Mouse (Mus musculus): ENCODE data around the gene Wdfy3. TPM values are rescaled to one million over a fixed set of nuclear protein-coding genes. Genes with fewer than 3 reads are reported as not detected.

Wdfy3 gene
- polyA plus RNA-seq, 1 experiment from 2014 or later: 15.3 TPM

- Histone ChIP-seq H3K27me3 (replicated peaks; ENCODE audit: control insufficient read depth, insufficient read depth, low read length) (no peaks in the 10 kb centered on the region), H3K4me2 (ENCODE audit: low read length) (no peak overlapping the region), H3K4me3 (ENCODE audit: low read depth, low read length) (no peak overlapping the region), H3K4me1 (ENCODE audit: control insufficient read depth, insufficient read depth, low read length) (peaks cover 6% of the 10 kb centered on the region), H3K27ac (ENCODE audit: low read depth, low read length) (no peak overlapping the region), H3K9me3 (replicated peaks; ENCODE audit: control insufficient read depth, low read length) (no peaks in the 10 kb centered on the region), H3K9ac (ENCODE audit: low read length) (no peak overlapping the region), H3K36me3 (ENCODE audit: control insufficient read depth, insufficient read depth, low read length) (no peaks in the 10 kb centered on the region)
- 34% methylated on average over 12 of the region's 12 CpGs for WGBS
- no peak for ATAC-seq
- no peak for DNase-seq (ENCODE audit: low spot score)
These were observed 242.2 kb downstream of the Wdfy3 start for GRCm38 (mm10) chr5:101827477-101827876.

- Histone ChIP-seq H3K36me3 (ENCODE audit: control insufficient read depth, insufficient read depth, low read length) (no peaks in the 10 kb centered on the region), H3K27me3 (replicated peaks; ENCODE audit: control insufficient read depth, insufficient read depth, low read length) (no peaks in the 10 kb centered on the region), H3K27ac (ENCODE audit: low read depth, low read length) (no peak overlapping the region), H3K4me2 (ENCODE audit: low read length) (peak overlapping the region; percentile 28), H3K4me3 (ENCODE audit: low read depth, low read length) (no peak overlapping the region), H3K9ac (ENCODE audit: low read length) (no peak overlapping the region), H3K4me1 (ENCODE audit: control insufficient read depth, insufficient read depth, low read length) (peaks cover 6% of the 10 kb centered on the region), H3K9me3 (replicated peaks; ENCODE audit: control insufficient read depth, low read length) (no peaks in the 10 kb centered on the region)
- peak; percentile 66; the same call in 1 of the 2 replicates for ATAC-seq
- DNase-seq (ENCODE audit: low spot score): peak; percentile 74
- 8% methylated on average over 15 of the region's 15 CpGs for WGBS
These were observed 243.2 kb downstream of the Wdfy3 start for GRCm38 (mm10) chr5:101826531-101826970.

GRCm38 (mm10) chr5:101825111-101825911 is 244.4 kb downstream of the Wdfy3 start:
- no peak overlapping the region for H3K9ac ChIP-seq (ENCODE audit: low read length)
- no peak overlapping the region for H3K27ac ChIP-seq (ENCODE audit: low read depth, low read length)
- H3K4me1 ChIP-seq (ENCODE audit: control insufficient read depth, insufficient read depth, low read length): peaks cover 6% of the 10 kb centered on the region
- 17% methylated on average over 13 of the region's 13 CpGs for WGBS
- no peaks in the 10 kb centered on the region for H3K9me3 ChIP-seq (replicated peaks; ENCODE audit: control insufficient read depth, low read length)
- H3K27me3 ChIP-seq (replicated peaks; ENCODE audit: control insufficient read depth, insufficient read depth, low read length): no peaks in the 10 kb centered on the region
- no peak overlapping the region for H3K4me3 ChIP-seq (ENCODE audit: low read depth, low read length)
- no peaks in the 10 kb centered on the region for H3K36me3 ChIP-seq (ENCODE audit: control insufficient read depth, insufficient read depth, low read length)
- peak; percentile 10 for DNase-seq (ENCODE audit: low spot score)
- H3K4me2 ChIP-seq (ENCODE audit: low read length): no peak overlapping the region
- ATAC-seq: no peak

- DNase-seq (ENCODE audit: low spot score): no peak
- Histone ChIP-seq H3K4me1 (ENCODE audit: control insufficient read depth, insufficient read depth, low read length) (peaks cover 6% of the 10 kb centered on the region), H3K4me2 (ENCODE audit: low read length) (no peak overlapping the region), H3K9ac (ENCODE audit: low read length) (no peak overlapping the region), H3K4me3 (ENCODE audit: low read depth, low read length) (no peak overlapping the region), H3K27me3 (replicated peaks; ENCODE audit: control insufficient read depth, insufficient read depth, low read length) (no peaks in the 10 kb centered on the region), H3K36me3 (ENCODE audit: control insufficient read depth, insufficient read depth, low read length) (no peaks in the 10 kb centered on the region), H3K27ac (ENCODE audit: low read depth, low read length) (no peak overlapping the region), H3K9me3 (replicated peaks; ENCODE audit: control insufficient read depth, low read length) (no peaks in the 10 kb centered on the region)
- no peak for ATAC-seq
- WGBS: 56% methylated on average over 6 of the region's 6 CpGs
These were observed 247.4 kb downstream of the Wdfy3 start for GRCm38 (mm10) chr5:101822311-101822670.

GRCm38 (mm10) chr5:101821491-101822310 is 248.0 kb downstream of the Wdfy3 start:
- Histone ChIP-seq H3K9me3 (replicated peaks; ENCODE audit: control insufficient read depth, low read length) (no peaks in the 10 kb centered on the region), H3K9ac (ENCODE audit: low read length) (no peak overlapping the region), H3K4me1 (ENCODE audit: control insufficient read depth, insufficient read depth, low read length) (peaks cover 6% of the 10 kb centered on the region), H3K27ac (ENCODE audit: low read depth, low read length) (no peak overlapping the region), H3K4me2 (ENCODE audit: low read length) (no peak overlapping the region), H3K27me3 (replicated peaks; ENCODE audit: control insufficient read depth, insufficient read depth, low read length) (no peaks in the 10 kb centered on the region), H3K36me3 (ENCODE audit: control insufficient read depth, insufficient read depth, low read length) (no peaks in the 10 kb centered on the region), H3K4me3 (ENCODE audit: low read depth, low read length) (no peak overlapping the region)
- no peak for DNase-seq (ENCODE audit: low spot score)
- ATAC-seq: no peak
- 65% methylated on average over 17 of the region's 17 CpGs for WGBS

- no peak overlapping the region for H3K27ac ChIP-seq (ENCODE audit: low read depth, low read length)
- H3K4me3 ChIP-seq (ENCODE audit: low read depth, low read length): no peak overlapping the region
- H3K36me3 ChIP-seq (ENCODE audit: control insufficient read depth, insufficient read depth, low read length): no peaks in the 10 kb centered on the region
- H3K27me3 ChIP-seq (replicated peaks; ENCODE audit: control insufficient read depth, insufficient read depth, low read length): no peaks in the 10 kb centered on the region
- H3K9me3 ChIP-seq (replicated peaks; ENCODE audit: control insufficient read depth, low read length): no peaks in the 10 kb centered on the region
- ATAC-seq (no peak), DNase-seq (ENCODE audit: low spot score) (no peak)
- no peak overlapping the region for H3K9ac ChIP-seq (ENCODE audit: low read length)
- peaks cover 6% of the 10 kb centered on the region; the same call in 1 of the 2 replicates for H3K4me1 ChIP-seq (ENCODE audit: control insufficient read depth, insufficient read depth, low read length)
- WGBS: 74% methylated on average over 8 of the region's 8 CpGs
- no peak overlapping the region for H3K4me2 ChIP-seq (ENCODE audit: low read length)
These were observed 248.7 kb downstream of the Wdfy3 start for GRCm38 (mm10) chr5:101821052-101821451.

- Histone ChIP-seq H3K9ac (ENCODE audit: low read length) (no peak overlapping the region), H3K27ac (ENCODE audit: low read depth, low read length) (no peak overlapping the region), H3K4me3 (ENCODE audit: low read depth, low read length) (no peak overlapping the region), H3K9me3 (replicated peaks; ENCODE audit: control insufficient read depth, low read length) (no peaks in the 10 kb centered on the region), H3K4me1 (ENCODE audit: control insufficient read depth, insufficient read depth, low read length) (no peaks in the 10 kb centered on the region), H3K27me3 (replicated peaks; ENCODE audit: control insufficient read depth, insufficient read depth, low read length) (no peaks in the 10 kb centered on the region), H3K36me3 (ENCODE audit: control insufficient read depth, insufficient read depth, low read length) (no peaks in the 10 kb centered on the region), H3K4me2 (ENCODE audit: low read length) (no peak overlapping the region)
- ATAC-seq: no peak
- no peak for DNase-seq (ENCODE audit: low spot score)
- 27% methylated on average over 7 of the region's 7 CpGs for WGBS
These were observed 249.9 kb downstream of the Wdfy3 start for GRCm38 (mm10) chr5:101819844-101820243.

GRCm38 (mm10) chr5:101819216-101819615 is 250.5 kb downstream of the Wdfy3 start:
- no peaks in the 10 kb centered on the region for H3K36me3 ChIP-seq (ENCODE audit: control insufficient read depth, insufficient read depth, low read length)
- no peaks in the 10 kb centered on the region for H3K27me3 ChIP-seq (replicated peaks; ENCODE audit: control insufficient read depth, insufficient read depth, low read length)
- no peaks in the 10 kb centered on the region for H3K4me1 ChIP-seq (ENCODE audit: control insufficient read depth, insufficient read depth, low read length)
- no peak overlapping the region for H3K9ac ChIP-seq (ENCODE audit: low read length)
- WGBS: 62% methylated on average over 10 of the region's 10 CpGs
- H3K4me2 ChIP-seq (ENCODE audit: low read length): no peak overlapping the region
- H3K27ac ChIP-seq (ENCODE audit: low read depth, low read length): no peak overlapping the region
- H3K4me3 ChIP-seq (ENCODE audit: low read depth, low read length): no peak overlapping the region
- DNase-seq (ENCODE audit: low spot score) (no peak), ATAC-seq (no peak)
- no peaks in the 10 kb centered on the region for H3K9me3 ChIP-seq (replicated peaks; ENCODE audit: control insufficient read depth, low read length)

GRCm38 (mm10) chr5:101816822-101817221 is 252.9 kb downstream of the Wdfy3 start:
- Histone ChIP-seq H3K4me1 (ENCODE audit: control insufficient read depth, insufficient read depth, low read length) (no peaks in the 10 kb centered on the region), H3K4me2 (ENCODE audit: low read length) (no peak overlapping the region), H3K4me3 (ENCODE audit: low read depth, low read length) (no peak overlapping the region), H3K27me3 (replicated peaks; ENCODE audit: control insufficient read depth, insufficient read depth, low read length) (no peaks in the 10 kb centered on the region), H3K27ac (ENCODE audit: low read depth, low read length) (no peak overlapping the region), H3K9me3 (replicated peaks; ENCODE audit: control insufficient read depth, low read length) (no peaks in the 10 kb centered on the region), H3K36me3 (ENCODE audit: control insufficient read depth, insufficient read depth, low read length) (no peaks in the 10 kb centered on the region), H3K9ac (ENCODE audit: low read length) (no peak overlapping the region)
- DNase-seq (ENCODE audit: low spot score) (no peak), ATAC-seq (no peak)
- WGBS: 72% methylated on average over 7 of the region's 7 CpGs
